Mouse (Mus musculus) G1E (cell line): Measurements from ENCODE around the gene Dnm3.

Experiments
- CTCF ChIP-seq: IDR thresholded peaks from 2 replicates; pipeline ENCODE4 v1.5.1; 2012; ENCODE audit warnings: low read depth, low read length, inconsistent platforms, mixed read lengths
- GATA1 ChIP-seq: IDR thresholded peaks from 2 replicates; pipeline ENCODE4 v1.6.1; 2012; ENCODE audit warnings: borderline replicate concordance, low read length, inconsistent platforms, mixed read lengths
- POLR2AphosphoS5 ChIP-seq: IDR thresholded peaks from 2 replicates; pipeline ENCODE4 v1.6.1; 2012; ENCODE audit warnings: low read depth, low read length, inconsistent platforms; ENCODE audit not compliant: insufficient replicate concordance

GRCm38 (mm10) chr1:162134651-162135066 lies 343.2 kb downstream of the Dnm3 start:
- TF ChIP-seq CTCF (no peak), POLR2AphosphoS5 (no peak), GATA1 (no peak)
